Mouse (Mus musculus): Measurements from ENCODE around the gene Ick. TPM values are rescaled to one million over a fixed set of nuclear protein-coding genes. Genes with fewer than 3 reads are reported as not detected.

Ick gene
- total and polyA plus RNA-seq, 3 experiments = 6.1 to 16.1 TPM; not detected in 1

- no peak for TF ChIP-seq GABPA (IDR thresholded peaks at IDR 0.05; ENCODE audit: low read depth, low read length)
These were observed 8.7 kb downstream of the Ick start (continued) for GRCm38 (mm10) chr9:78117690-78118089.

GRCm38 (mm10) chr9:78121358-78121757, 12.4 kb downstream of the Ick start:
- TF ChIP-seq TAL1 (IDR thresholded peaks at IDR 0.05; ENCODE audit: low read length) = no peak
- TF ChIP-seq SMC3 (IDR thresholded peaks at IDR 0.05; ENCODE audit: low read depth, low read length) = no peak
- no peak for TF ChIP-seq GATA1 (IDR thresholded peaks at IDR 0.05; ENCODE audit: low read depth, low read length)
- TF ChIP-seq JUND (IDR thresholded peaks at IDR 0.05; ENCODE audit: low read depth, low read length) = no peak
- TF ChIP-seq MAZ (IDR thresholded peaks at IDR 0.05; ENCODE audit: low read depth, low read length) = no peak
- no peak for TF ChIP-seq MYB (IDR thresholded peaks at IDR 0.05; ENCODE audit: low read depth, low read length)
- no peak for TF ChIP-seq POLR2A (IDR thresholded peaks at IDR 0.05; ENCODE audit: control insufficient read depth in 1 of 2, insufficient read depth in 1 of 2, low read depth in 1 of 2, low read length in 2 of 2, poor library complexity in 1 of 2)
- no peak for TF ChIP-seq UBTF (IDR thresholded peaks at IDR 0.05; ENCODE audit: borderline replicate concordance, insufficient read depth, low read depth, low read length)
- no peak for TF ChIP-seq TCF12 (IDR thresholded peaks at IDR 0.05; ENCODE audit: low read depth, low read length)
- TF ChIP-seq BHLHE40 (IDR thresholded peaks at IDR 0.05; ENCODE audit: borderline replicate concordance, low read depth, low read length) = no peak
- no peak for TF ChIP-seq E2F4 (IDR thresholded peaks at IDR 0.05; ENCODE audit: borderline replicate concordance, low read depth, low read length)
- no peaks in the 10 kb centered on the region for H3K27me3 ChIP-seq (ENCODE audit: control insufficient read depth in 1 of 2, insufficient read depth in 2 of 2, low read length in 2 of 2)
- no peak overlapping the region for H3K4me3 ChIP-seq (ENCODE audit: control insufficient read depth in 1 of 2, insufficient read depth in 1 of 2, low read depth in 2 of 2, low read length in 2 of 2)
- H3K4me1 ChIP-seq (ENCODE audit: control insufficient read depth in 1 of 2, insufficient read depth in 2 of 2, low read length in 2 of 2) = peaks cover 5 to 14% of the 10 kb centered on the region in 2 experiments; a peak in 3 of 4 replicates
- no peak overlapping the region for H3K27ac ChIP-seq (ENCODE audit: control insufficient read depth, low read depth, low read length)
- no peak for DNase-seq (ENCODE audit: low read depth, low spot score)
- H3K36me3 ChIP-seq (ENCODE audit: control insufficient read depth in 1 of 2, insufficient read depth in 2 of 2, low read length in 2 of 2) = peaks cover 0 to 9% of the 10 kb centered on the region in 2 experiments; a peak in 2 of 4 replicates
- H3K9me3 ChIP-seq (replicated peaks; ENCODE audit: insufficient read depth, low read length) = no peaks in the 10 kb centered on the region
- H3K9ac ChIP-seq (ENCODE audit: control insufficient read depth, low read depth, low read length, poor library complexity, severe bottlenecking) = no peak overlapping the region
- no peaks in the 10 kb centered on the region for H3K79me2 ChIP-seq (ENCODE audit: control insufficient read depth, insufficient read depth, low read length, poor library complexity)

GRCm38 (mm10) chr9:78121985-78122384, 13.0 kb downstream of the Ick start:
- peaks cover 5 to 14% of the 10 kb centered on the region in 2 experiments; a peak in 3 of 4 replicates for H3K4me1 ChIP-seq (ENCODE audit: control insufficient read depth in 1 of 2, insufficient read depth in 2 of 2, low read length in 2 of 2)
- H3K9ac ChIP-seq (ENCODE audit: control insufficient read depth, low read depth, low read length, poor library complexity, severe bottlenecking) = no peak overlapping the region
- peaks cover 0 to 9% of the 10 kb centered on the region in 2 experiments; a peak in 2 of 4 replicates for H3K36me3 ChIP-seq (ENCODE audit: control insufficient read depth in 1 of 2, insufficient read depth in 2 of 2, low read length in 2 of 2)
- TF ChIP-seq BHLHE40 (IDR thresholded peaks at IDR 0.05; ENCODE audit: borderline replicate concordance, low read depth, low read length) = no peak
- no peak for TF ChIP-seq CHD1 (IDR thresholded peaks at IDR 0.05; ENCODE audit: low read depth, low read length)
- TF ChIP-seq KAT2A (conservative IDR thresholded peaks at IDR 0.05; ENCODE audit: low read depth, low read length) = no peak
- no peak for TF ChIP-seq CTCF (IDR thresholded peaks at IDR 0.05 in 2 of 3, conservative IDR thresholded peaks at IDR 0.05 in 1 of 3; ENCODE audit: control insufficient read depth in 1 of 3, insufficient read depth in 1 of 3, low read depth in 2 of 3, low read length in 3 of 3, poor library complexity in 1 of 3, severe bottlenecking in 1 of 3)
- no peak for TF ChIP-seq USF2 (IDR thresholded peaks at IDR 0.05; ENCODE audit: borderline replicate concordance in 1 of 2, insufficient read depth in 1 of 2, low read depth in 1 of 2, low read length in 2 of 2)
- TF ChIP-seq GABPA (IDR thresholded peaks at IDR 0.05; ENCODE audit: low read depth, low read length) = no peak
- no peak for TF ChIP-seq MEF2A (IDR thresholded peaks at IDR 0.05; ENCODE audit: extremely low read depth, insufficient replicate concordance, low read depth, low read length, poor library complexity, severe bottlenecking)
- TF ChIP-seq E2F4 (IDR thresholded peaks at IDR 0.05; ENCODE audit: borderline replicate concordance, low read depth, low read length) = no peak
- TF ChIP-seq ZKSCAN1 (IDR thresholded peaks at IDR 0.05; ENCODE audit: low read depth, low read length) = no peak
- TF ChIP-seq CHD2 (IDR thresholded peaks at IDR 0.05; ENCODE audit: low read length) = no peak
- TF ChIP-seq TCF12 (IDR thresholded peaks at IDR 0.05; ENCODE audit: low read depth, low read length) = no peak
- H3K4me3 ChIP-seq (ENCODE audit: control insufficient read depth in 1 of 2, insufficient read depth in 1 of 2, low read depth in 2 of 2, low read length in 2 of 2) = no peak overlapping the region
- no peaks in the 10 kb centered on the region for H3K27me3 ChIP-seq (ENCODE audit: control insufficient read depth in 1 of 2, insufficient read depth in 2 of 2, low read length in 2 of 2)
- H3K79me2 ChIP-seq (ENCODE audit: control insufficient read depth, insufficient read depth, low read length, poor library complexity) = no peaks in the 10 kb centered on the region
- no peak for DNase-seq (ENCODE audit: low read depth, low spot score)
- H3K27ac ChIP-seq (ENCODE audit: control insufficient read depth, low read depth, low read length) = no peak overlapping the region
- no peaks in the 10 kb centered on the region for H3K9me3 ChIP-seq (replicated peaks; ENCODE audit: insufficient read depth, low read length)

All from MEL (cell line).